Mouse (Mus musculus) forebrain, embryonic 10.5 days (tissue): Measurements from ENCODE around the gene Thtpa. TPM values are rescaled to one million over a fixed set of nuclear protein-coding genes. Genes with fewer than 3 reads are reported as not detected.

Experiments used
- DNase-seq: peaks from one replicate; pipeline ENCODE4 v3.0.0-alpha.2; 2017; ENCODE audit warnings: low spot score; ENCODE audit errors: extremely low spot score
- H3K27ac ChIP-seq: fragments of 300-500 bp; sonication (generic); 2 replicates; pipeline ENCODE4 v1.5.1; 2016; ENCODE audit warnings: mild to moderate bottlenecking
- H3K27me3 ChIP-seq: fragments of 300-500 bp; sonication (generic); 2 replicates; pipeline ENCODE4 v1.6.1; 2016; ENCODE audit warnings: mild to moderate bottlenecking; ENCODE audit not compliant: poor library complexity, severe bottlenecking
- H3K36me3 ChIP-seq: fragments of 300-500 bp; sonication (generic); replicated peaks from 2 replicates; pipeline ENCODE4 v1.6.1; 2016; ENCODE audit warnings: mild to moderate bottlenecking, moderate library complexity
- H3K4me1 ChIP-seq: fragments of 300-500 bp; sonication (generic); 2 replicates; pipeline ENCODE4 v1.6.1; 2016
- H3K4me3 ChIP-seq: fragments of 300-500 bp; sonication (generic); 2 replicates; pipeline ENCODE4 v1.5.1; 2016; ENCODE audit warnings: mild to moderate bottlenecking, moderate library complexity
- H3K9me3 ChIP-seq: fragments of 300-500 bp; sonication (generic); 2 replicates; pipeline ENCODE4 v1.6.1; 2016; ENCODE audit warnings: mild to moderate bottlenecking, moderate library complexity
- WGBS: fragments of 180-500 bp; shearing (Covaris S2); methylation state at CpG from one replicate; pipeline ENCODE4 v1.1.7; 2016; 5-methylcytosine and 5-hydroxymethylcytosine counted together
- polyA plus RNA-seq: library from polyadenylated mRNA; unstranded; fragments of >200 nt; fragmentation: Nextera tagmentation; extraction: Ambion mirVana; gene quantifications from 2 replicates; pipeline ENCODE4 v1.2.1, GENCODE M21; 2016

The Thtpa gene
- polyA plus RNA-seq, 1 experiment from 2014 or later, result 31.4 TPM

DNA sequence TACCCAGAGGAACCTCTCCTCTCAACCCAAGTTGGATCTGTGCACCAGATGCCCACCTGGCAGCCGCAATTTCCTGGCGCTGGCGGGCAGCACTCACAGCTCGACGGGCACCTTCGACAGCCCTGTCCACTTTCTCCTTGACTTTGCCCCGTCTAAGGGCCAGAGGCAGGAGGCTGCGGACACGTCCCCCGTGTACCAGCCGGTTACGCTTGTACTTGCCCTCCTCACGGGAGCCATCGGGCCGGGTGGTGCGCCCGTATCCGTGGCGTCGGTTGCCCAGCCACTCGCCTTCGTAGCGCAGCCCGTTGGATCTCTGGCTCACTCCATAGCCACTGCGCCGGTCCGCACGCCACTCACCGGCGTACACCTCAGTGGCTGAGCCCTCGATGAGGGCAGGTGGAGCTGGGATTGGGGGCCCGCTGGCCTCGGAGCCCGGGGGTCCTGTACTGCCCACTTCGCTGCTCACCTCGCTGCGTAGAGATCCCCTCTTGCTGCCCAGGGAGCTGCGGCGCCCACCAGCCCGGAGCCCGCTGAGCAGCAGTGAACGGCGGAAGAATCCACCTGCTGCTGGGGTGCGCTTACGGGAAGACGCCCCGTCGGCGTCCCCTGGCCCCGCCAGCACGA is 18.9 kb downstream of the Thtpa start:
- WGBS, result 73% methylated on average over 51 of the region's 51 CpGs
- H3K36me3 ChIP-seq, result no peaks in the 10 kb centered on the region
- peak overlapping the region; percentile 76; the same call in 1 of the 2 replicates for H3K4me3 ChIP-seq
- no peak overlapping the region for H3K27ac ChIP-seq
- peaks cover 58% of the 10 kb centered on the region for H3K4me1 ChIP-seq
- DNase-seq, result no peak
- H3K27me3 ChIP-seq, result peaks cover 100% of the 10 kb centered on the region
- H3K9me3 ChIP-seq, result no peaks in the 10 kb centered on the region

DNA sequence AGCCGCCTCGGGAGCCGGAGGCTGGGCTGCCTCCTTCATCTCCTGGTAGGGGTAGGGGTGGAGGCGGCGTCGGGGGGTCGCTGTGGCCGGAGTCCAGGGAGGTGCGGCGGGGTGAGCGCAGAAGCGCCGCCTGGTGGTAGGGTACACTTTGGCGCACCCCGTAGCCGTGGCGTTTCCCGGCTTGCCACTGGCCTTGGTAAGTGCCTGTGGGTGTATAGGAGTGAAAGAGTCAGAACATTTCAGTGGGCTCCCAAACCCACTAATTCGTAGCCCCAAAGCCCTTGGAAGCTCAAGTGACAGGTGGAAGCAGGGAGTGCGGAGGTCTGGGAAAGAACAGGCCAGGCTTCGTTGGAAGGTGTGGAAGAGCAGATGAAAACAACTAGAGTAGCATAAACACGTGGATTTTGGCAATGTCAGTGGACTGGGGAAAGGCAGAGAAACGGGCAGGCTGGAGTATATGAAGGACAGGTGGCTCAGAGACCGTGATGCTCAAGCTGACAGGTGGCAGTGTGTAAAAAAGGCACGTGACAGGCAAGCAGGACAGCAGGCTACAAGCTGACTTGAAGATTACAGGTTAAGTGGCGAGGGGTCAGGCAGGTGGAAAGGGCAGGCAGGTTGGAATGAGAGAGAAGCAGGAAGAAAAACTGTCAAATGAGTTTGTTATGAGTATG is 19.5 kb downstream of the Thtpa start:
- H3K4me3 ChIP-seq, result peak overlapping the region; percentile 76
- H3K27me3 ChIP-seq, result peaks cover 95% of the 10 kb centered on the region
- WGBS, result 12% methylated on average over 26 of the region's 26 CpGs
- H3K9me3 ChIP-seq, result no peaks in the 10 kb centered on the region
- no peaks in the 10 kb centered on the region for H3K36me3 ChIP-seq
- no peak for DNase-seq
- peaks cover 52% of the 10 kb centered on the region for H3K4me1 ChIP-seq
- no peak overlapping the region for H3K27ac ChIP-seq

DNA sequence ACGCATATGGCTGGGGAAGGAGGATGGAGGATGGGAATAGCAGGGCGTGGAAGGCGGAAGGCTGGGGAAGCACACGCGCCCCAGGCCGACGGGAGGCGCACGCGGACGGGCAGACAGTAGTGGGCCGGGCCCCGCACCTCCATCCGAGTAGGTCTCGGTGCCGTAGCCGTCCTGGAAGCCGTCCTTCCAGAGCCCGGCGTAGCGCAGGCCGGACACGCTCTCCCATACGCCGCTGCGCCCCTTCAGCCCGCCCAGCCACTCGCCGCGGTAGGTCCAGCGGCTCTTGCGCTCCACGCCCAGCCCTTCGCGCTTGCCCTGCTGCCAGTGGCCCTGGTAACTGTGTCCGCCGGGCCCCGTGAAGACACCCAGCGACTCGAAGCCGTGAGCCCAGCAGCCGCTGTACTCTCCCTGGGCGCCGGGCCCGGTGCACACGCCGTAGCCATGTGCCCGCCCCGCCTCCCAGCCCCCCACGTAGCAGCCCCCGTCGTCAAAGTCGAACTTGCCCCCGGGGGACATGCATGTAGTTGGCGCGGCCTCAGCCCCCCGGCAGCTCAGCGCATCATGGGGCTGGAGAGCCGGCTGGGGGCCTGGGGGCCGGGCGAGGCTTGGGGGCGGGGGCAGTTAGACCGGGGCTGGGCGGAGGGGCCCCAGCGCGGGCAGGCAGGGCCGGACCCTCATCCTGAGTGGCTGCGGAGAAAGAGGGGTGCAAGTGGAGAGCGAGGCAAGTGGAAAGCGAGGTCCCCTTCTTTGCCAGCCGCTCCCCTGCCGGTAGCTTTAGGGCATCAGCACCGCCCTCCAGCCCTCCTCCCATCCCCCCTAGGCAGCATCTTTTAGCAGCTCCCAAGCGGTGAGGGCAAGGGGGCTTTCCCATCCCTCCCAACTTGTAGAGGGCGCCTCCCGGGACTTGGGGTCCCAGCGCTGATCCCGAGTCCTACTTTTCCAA is 20.4 kb downstream of the Thtpa start:
- Histone ChIP-seq H3K4me3 (peak overlapping the region; percentile 76), H3K4me1 (peaks cover 43% of the 10 kb centered on the region), H3K27ac (peak overlapping the region; percentile 84), H3K27me3 (peaks cover 86% of the 10 kb centered on the region), H3K9me3 (no peaks in the 10 kb centered on the region), H3K36me3 (no peaks in the 10 kb centered on the region)
- WGBS, result under 1% methylated on average over 78 of the region's 78 CpGs
- DNase-seq, result no peak

DNA sequence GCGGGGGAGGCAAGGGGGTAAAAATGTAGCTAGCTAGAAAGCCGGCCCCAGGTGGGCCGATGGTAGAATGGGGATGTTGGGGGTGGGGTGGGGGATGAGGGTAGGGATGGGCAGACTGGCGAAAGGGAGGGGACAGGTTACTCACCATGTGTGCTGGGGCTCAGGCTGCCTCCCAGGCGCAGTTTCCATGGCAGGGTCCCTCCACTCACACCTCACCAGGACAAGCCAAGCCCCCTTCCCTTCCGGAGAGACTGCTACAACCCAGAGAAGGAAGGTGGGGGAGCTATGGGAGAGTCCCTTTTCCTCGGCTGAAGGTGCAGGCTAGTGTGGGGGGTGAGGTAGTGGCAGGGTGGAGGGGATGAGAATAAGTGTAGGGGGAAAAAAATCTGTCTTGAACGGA is 21.3 kb downstream of the Thtpa start:
- H3K27ac ChIP-seq, result peak overlapping the region; percentile 84
- DNase-seq, result no peak
- H3K36me3 ChIP-seq, result no peaks in the 10 kb centered on the region
- H3K27me3 ChIP-seq, result peaks cover 78% of the 10 kb centered on the region
- H3K4me1 ChIP-seq, result peaks cover 38% of the 10 kb centered on the region
- H3K9me3 ChIP-seq, result no peaks in the 10 kb centered on the region
- under 1% methylated on average over 8 of the region's 8 CpGs for WGBS
- H3K4me3 ChIP-seq, result peak overlapping the region; percentile 76

DNA sequence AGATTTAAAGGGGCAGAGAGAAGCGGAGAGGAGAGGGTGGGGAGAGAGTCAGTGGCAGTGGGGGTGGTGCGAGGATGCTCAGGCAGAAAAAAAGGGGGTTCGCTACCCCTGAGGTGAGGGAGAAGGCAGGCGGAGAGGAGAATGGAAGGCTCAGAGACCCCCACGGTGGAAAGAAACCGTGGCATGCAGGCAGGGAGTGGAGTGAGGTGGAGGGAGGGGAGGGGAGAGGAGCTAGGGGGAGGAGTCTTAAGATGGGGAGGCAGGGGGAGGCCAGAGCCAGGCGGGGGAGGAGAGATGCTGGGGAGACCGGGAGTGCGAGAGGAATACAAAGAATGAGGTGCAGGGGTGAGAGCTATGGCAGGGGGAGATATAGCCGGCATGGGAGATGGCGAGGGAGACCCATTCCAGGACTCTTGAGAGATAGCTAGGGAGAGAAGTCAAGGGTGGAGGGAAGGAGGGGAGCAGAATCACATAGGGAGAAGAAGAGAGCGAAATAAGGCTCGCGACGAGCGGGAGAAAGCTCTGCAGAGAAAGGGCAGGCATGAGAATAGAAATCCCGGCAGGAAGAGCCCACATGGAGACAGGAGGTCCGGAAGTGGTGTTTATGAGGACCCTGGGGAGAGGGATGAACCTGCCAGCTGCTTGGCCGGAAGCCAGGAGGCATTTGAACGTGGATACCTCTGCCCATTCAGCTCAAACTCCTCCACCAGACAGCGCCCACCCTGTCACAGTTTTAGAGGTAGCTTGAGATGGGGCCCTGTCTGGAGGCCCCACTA is 22.0 kb downstream of the Thtpa start, which contains the start of gene Jph4:
TSS of gene Jph4 (minus strand) at position 511 of the 776 bp plus-strand sequence.
- 4% methylated on average over 21 of the region's 21 CpGs for WGBS
- peak within 1 kb of the TSS; percentile 84 for H3K27ac ChIP-seq

DNA sequence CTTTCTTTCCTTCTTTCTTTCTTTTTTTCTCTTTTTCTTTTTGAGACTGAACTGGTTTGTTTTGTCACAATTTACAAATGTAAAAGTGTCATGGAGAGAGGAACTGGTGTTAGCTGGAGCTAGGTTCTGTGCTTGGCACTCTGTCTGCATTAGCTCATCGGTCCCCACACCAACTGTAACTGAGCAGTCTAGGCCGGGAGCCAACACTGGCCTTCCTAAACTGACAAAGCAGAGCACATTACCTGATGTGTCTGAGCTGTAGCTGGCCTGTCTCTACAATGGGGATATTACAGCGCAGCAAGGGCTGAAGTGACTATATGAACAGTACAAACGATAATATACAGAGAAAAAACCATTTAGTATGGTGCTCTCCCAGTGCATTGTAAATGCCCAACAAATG is 24.3 kb downstream of the Thtpa start:
- peaks cover 52% of the 10 kb centered on the region for H3K27me3 ChIP-seq
- no peaks in the 10 kb centered on the region for H3K9me3 ChIP-seq
- DNase-seq, result no peak
- WGBS, result 85% methylated on average over 4 of the region's 4 CpGs
- peaks cover 44% of the 10 kb centered on the region for H3K4me1 ChIP-seq
- no peak overlapping the region for H3K27ac ChIP-seq
- H3K36me3 ChIP-seq, result no peaks in the 10 kb centered on the region
- no peak overlapping the region for H3K4me3 ChIP-seq

More for the DNA sequence above, 22.0 kb downstream of the Thtpa start, which contains the start of gene Jph4:
- H3K9me3 ChIP-seq, result no peaks in the 10 kb centered on the region
- no peaks in the 10 kb centered on the region for H3K36me3 ChIP-seq
- DNase-seq, result no peak
- H3K4me1 ChIP-seq, result peaks cover 38% of the 10 kb centered on the region
- peaks cover 70% of the 10 kb centered on the region for H3K27me3 ChIP-seq
- H3K4me3 ChIP-seq, result peak within 1 kb of the TSS; percentile 76

DNA sequence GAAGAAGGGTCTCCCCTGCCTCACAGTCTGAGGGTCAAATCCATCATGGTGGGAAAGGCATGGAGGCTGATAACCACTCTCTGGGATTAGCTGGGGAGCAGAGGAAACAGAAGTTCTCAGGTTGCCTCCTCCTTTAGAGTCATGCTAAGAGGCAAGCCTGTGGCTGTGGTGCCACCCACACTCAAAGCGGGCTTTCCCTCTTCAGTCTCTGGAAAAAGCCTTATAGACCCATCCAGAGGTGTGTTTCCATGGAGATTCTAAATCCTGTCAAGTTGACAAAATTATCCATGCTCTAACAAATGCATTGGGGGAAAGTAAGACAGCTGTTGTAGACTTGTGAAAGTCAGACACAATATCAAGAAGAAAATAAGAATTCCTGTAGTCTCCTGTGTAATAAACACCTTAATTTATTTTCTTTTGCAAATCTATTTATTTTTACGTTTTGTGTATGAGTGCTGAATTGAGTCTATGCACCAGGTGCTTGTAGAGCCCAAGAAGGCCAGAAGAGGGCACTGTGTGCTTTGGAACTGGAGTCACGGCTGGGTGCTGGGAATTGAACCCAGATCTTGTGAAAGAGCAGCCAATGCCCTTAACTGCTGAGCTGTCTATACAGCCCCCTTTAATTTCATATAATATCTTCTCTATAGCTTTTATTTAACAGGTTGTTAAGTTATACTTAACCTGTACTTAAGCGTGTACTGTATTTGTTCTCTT is 25.0 kb downstream of the Thtpa start:
- 71% methylated on average over 4 of the region's 4 CpGs for WGBS
- H3K27me3 ChIP-seq, result peaks cover 45% of the 10 kb centered on the region
- no peaks in the 10 kb centered on the region for H3K9me3 ChIP-seq
- no peaks in the 10 kb centered on the region for H3K36me3 ChIP-seq
- no peak for DNase-seq
- peaks cover 36% of the 10 kb centered on the region for H3K4me1 ChIP-seq
- H3K27ac ChIP-seq, result no peak overlapping the region
- no peak overlapping the region for H3K4me3 ChIP-seq

DNA sequence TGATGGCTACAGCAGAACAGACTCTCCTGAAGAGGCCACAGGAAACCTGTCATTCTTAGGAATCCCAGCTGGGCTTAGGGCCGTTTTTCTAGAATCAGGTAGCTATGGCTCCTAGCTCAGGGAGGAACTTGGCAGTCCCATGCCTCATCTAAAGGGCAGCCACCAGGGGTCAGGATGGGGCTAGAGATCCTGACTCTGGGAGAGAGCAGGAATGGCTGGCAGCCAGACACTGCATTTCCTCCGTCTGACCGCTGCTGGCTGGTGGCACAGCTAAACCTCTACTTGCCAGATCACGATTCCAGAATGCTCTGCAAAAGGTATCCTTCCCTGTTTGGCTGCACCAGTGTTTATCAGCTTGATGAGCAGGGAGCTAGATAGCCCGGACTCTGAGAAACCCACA is 27.4 kb downstream of the Thtpa start:
- H3K4me1 ChIP-seq, result peaks cover 13% of the 10 kb centered on the region
- DNase-seq, result peak; percentile 75
- H3K27ac ChIP-seq, result no peak overlapping the region
- no peaks in the 10 kb centered on the region for H3K9me3 ChIP-seq
- peaks cover 21% of the 10 kb centered on the region for H3K27me3 ChIP-seq
- WGBS, result 16% methylated on average over 5 of the region's 5 CpGs
- no peaks in the 10 kb centered on the region for H3K36me3 ChIP-seq
- peak overlapping the region; percentile 19; the same call in 1 of the 2 replicates for H3K4me3 ChIP-seq

DNA sequence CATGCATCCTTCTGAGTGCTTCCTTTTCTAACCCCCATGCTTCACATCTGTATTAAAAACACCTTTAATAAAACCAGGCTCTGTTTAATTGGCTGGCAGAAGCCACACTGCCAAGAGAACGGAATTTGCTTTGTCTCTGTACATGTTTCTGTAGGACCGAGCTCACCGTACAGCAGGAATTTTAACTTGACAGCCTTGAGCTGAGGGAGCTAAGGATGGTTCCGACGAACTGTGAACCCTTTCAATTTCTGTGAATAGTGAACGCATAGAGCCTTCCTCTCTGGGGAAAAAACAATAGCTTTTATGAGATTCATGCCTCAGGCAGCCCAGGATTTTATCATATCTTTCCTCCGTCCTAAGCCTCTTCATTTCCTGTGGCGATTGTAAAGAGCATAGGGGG is 27.8 kb downstream of the Thtpa start:
- no peak overlapping the region for H3K27ac ChIP-seq
- no peak for DNase-seq
- no peaks in the 10 kb centered on the region for H3K9me3 ChIP-seq
- H3K27me3 ChIP-seq, result peaks cover 17% of the 10 kb centered on the region
- 67% methylated on average over 8 of the region's 8 CpGs for WGBS
- H3K36me3 ChIP-seq, result no peaks in the 10 kb centered on the region
- H3K4me3 ChIP-seq, result peak overlapping the region; percentile 19; the same call in 1 of the 2 replicates
- H3K4me1 ChIP-seq, result peaks cover 11% of the 10 kb centered on the region

DNA sequence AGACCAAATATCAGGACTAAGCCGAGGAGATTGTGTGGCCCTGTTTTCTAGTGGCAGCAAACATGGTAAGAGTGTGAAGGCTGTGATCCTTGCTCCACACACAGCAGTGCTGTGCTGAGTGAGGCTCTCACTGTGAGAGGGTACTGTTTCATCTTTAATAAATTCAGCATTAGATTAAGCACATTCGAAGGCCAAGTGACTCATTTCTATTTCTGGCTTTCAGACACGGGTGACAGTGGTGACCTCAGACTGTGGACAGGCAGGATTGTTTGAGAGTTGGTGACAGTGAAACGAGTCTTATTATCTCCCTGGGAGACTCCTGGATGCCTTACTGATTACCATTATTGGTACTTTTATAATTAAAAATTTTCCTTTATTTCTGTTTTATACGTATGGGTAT is 31.1 kb downstream of the Thtpa start:
- WGBS, result 88% methylated on average over 5 of the region's 5 CpGs
- Histone ChIP-seq H3K27me3 (0 out of 2 replicates have a peak, but pooled peaks cover 5% of the 10 kb centered on the region), H3K36me3 (no peaks in the 10 kb centered on the region), H3K4me1 (peaks cover 11% of the 10 kb centered on the region), H3K4me3 (no peak overlapping the region), H3K27ac (no peak overlapping the region), H3K9me3 (no peaks in the 10 kb centered on the region)
- no peak for DNase-seq

DNA sequence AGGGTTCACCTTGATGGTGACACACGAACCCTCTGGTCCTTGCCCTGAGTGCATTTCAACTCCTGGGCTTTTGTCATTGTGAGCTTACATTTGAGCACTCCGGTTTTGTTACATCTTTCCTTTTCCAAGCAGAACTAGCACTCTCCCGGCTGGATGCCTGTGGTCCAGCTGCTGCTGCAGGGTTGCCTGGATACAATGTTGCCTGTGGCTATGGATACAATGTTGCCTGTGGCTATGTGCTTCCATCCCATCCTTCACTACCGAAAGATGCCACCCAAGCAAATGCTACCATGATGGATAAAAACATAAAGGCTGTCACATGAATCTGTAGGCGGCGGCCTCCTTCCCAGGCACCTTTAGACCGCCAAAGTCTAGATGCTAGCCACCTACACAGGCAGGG is 31.9 kb downstream of the Thtpa start:
- Histone ChIP-seq H3K27me3 (0 out of 2 replicates have a peak, but pooled peaks cover 5% of the 10 kb centered on the region), H3K36me3 (no peaks in the 10 kb centered on the region), H3K27ac (no peak overlapping the region), H3K9me3 (no peaks in the 10 kb centered on the region), H3K4me3 (no peak overlapping the region), H3K4me1 (peaks cover 11% of the 10 kb centered on the region)
- WGBS, result 87% methylated on average over 7 of the region's 7 CpGs
- DNase-seq, result no peak
